Mouse (Mus musculus) heart, adult 2 months (tissue): ENCODE data around the gene Pla2g2c. TPM values are rescaled to one million over a fixed set of nuclear protein-coding genes. Genes with fewer than 3 reads are reported as not detected.
A peak's percentile ranks its signal among the peaks of the same experiment; 100 is the strongest.

ENCODE experiments used
- DNase-seq, 2 experiments: peaks; one replicate each; pipeline ENCODE4 v3.0.0; 2021
- H3K27ac ChIP-seq: fragments of 200-600 bp; 2 replicates; pipeline ENCODE4 v1.8.1; 2022
- H3K27me3 ChIP-seq: fragments of 200-500 bp; 2 replicates; pipeline ENCODE4 v1.6.1; 2012; ENCODE audit warnings: mild to moderate bottlenecking, low read length, inconsistent platforms, mixed read lengths; ENCODE audit not compliant: control insufficient read depth, insufficient read depth
- H3K36me3 ChIP-seq: fragments of 200-500 bp; 2 replicates; pipeline ENCODE4 v1.6.1; 2012; ENCODE audit warnings: low read length, inconsistent platforms; ENCODE audit not compliant: control insufficient read depth, insufficient read depth
- H3K4me1 ChIP-seq: fragments of 200-500 bp; 2 replicates; pipeline ENCODE4 v1.6.1; 2011; ENCODE audit warnings: low read length; ENCODE audit not compliant: control insufficient read depth, insufficient read depth
- H3K4me3 ChIP-seq: fragments of 200-600 bp; 2 replicates; pipeline ENCODE4 v1.8.1; 2022
- H3K79me2 ChIP-seq: fragments of 200-500 bp; replicated peaks from 2 replicates; pipeline ENCODE4 v1.6.1; 2012; ENCODE audit warnings: mild to moderate bottlenecking, inconsistent platforms, low read length, moderate library complexity, mixed read lengths; ENCODE audit not compliant: control insufficient read depth, insufficient read depth
- H3K9ac ChIP-seq: fragments of 200-500 bp; 2 replicates; pipeline ENCODE4 v1.6.1; 2012; ENCODE audit warnings: low read depth, mild to moderate bottlenecking, control low read depth, inconsistent platforms, low read length, mixed read lengths
- CTCF ChIP-seq: fragments of 200-600 bp; IDR thresholded peaks from 2 replicates; pipeline ENCODE4 v1.8.1; 2022; ENCODE audit warnings: antibody characterized with exemption, mild to moderate bottlenecking, moderate library complexity
- EP300 ChIP-seq: fragments of 200-500 bp; IDR thresholded peaks from 2 replicates; pipeline ENCODE4 v1.6.1; 2011; ENCODE audit warnings: low read depth, low read length, control low read depth; ENCODE audit not compliant: insufficient read depth
- POLR2A ChIP-seq: fragments of 200-500 bp; IDR thresholded peaks from 2 replicates; pipeline ENCODE4 v1.6.1; 2011; ENCODE audit warnings: mild to moderate bottlenecking, low read depth, low read length, control low read depth; ENCODE audit not compliant: insufficient read depth
- WGBS: fragments of 180-500 bp; shearing (Covaris S2); methylation state at CpG from one replicate; pipeline ENCODE4 v1.1.7; 2018; 5-methylcytosine and 5-hydroxymethylcytosine counted together
- intact Hi-C: fragments of 180-260 bp; cut with DNase I; formaldehyde crosslinking; loops from one replicate; pipeline ENCODE4 v1.15.1; 2025
- long read RNA-seq: library from polyadenylated mRNA; stranded (forward); transcript quantifications from one replicate; pipeline ENCODE4 v2.0.0, GENCODE M21; 2021
- polyA plus RNA-seq: library from polyadenylated mRNA; depleted of rRNA; stranded (reverse); fragments of >200 nt; gene quantifications from 2 replicates; pipeline ENCODE4 v1.2.3, GENCODE M21; 2012; rRNA removed
- total RNA-seq, 2 experiments: library from RNA; stranded (reverse); gene quantifications; 2 replicates each; pipeline ENCODE4 v1.2.3; 2021

Pla2g2c gene
- total RNA-seq, result under 1 TPM in 1 of 2 experiments, not detected in 1; 0.14 TPM
- polyA plus RNA-seq, result 0.76 and 0.98 TPM in 2 replicates
- long read RNA-seq, partial matches to known transcripts, result 0 of 1 reads
- long read RNA-seq, other reads (novel, unspliced or antisense), result 1 of 1 reads

DNA sequence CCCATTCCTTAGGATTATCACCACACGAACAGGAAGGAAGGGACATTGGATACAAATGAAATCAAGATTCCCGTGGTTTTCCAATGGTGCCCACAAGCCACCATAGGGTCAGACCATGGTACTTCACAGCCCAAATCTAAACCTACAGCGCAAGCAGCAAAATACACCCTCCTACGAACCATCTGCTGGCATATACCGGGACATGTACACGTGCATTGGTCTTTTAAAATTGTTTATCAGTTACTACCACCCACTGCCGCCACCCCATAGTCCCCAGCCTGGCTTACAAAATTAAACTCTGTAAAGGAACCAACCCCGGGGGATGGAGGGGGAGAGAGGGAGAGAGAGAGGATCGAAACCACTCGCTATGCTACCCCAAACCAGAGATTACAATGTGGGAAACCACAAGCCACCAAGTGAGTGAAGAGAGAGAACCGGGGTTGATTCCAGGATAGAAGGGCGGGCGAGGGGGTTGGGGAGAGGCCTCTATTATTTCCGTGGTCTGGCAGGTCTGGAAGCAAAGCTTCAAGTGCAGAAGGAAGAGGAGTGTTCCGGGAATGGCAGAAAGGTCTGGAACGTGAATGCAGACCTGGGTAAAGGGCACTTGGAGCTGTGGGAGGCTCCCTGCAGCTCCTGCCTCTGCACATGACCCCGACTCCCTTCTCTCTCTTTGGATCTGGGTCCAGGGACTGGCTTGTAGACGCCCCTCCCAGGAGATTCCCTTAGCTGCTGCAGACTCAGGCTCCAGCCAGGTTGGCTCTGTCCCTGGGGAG is at the start of gene Pla2g2c:
Gene Pla2g2c, plus strand, starts transcription at position 439 of the 773 bp plus-strand sequence.
- no peak for TF ChIP-seq CTCF
- no peak for TF ChIP-seq POLR2A
- TF ChIP-seq EP300, result no peak
- peak within 1 kb of the TSS; percentile 34 for H3K27ac ChIP-seq
- H3K36me3 ChIP-seq, result no peaks in the 10 kb centered on the region
- H3K4me1 ChIP-seq, result peaks cover 5% of the 10 kb centered on the region
- no peaks in the 10 kb centered on the region for H3K27me3 ChIP-seq
- H3K4me3 ChIP-seq, result no peak within 1 kb of the TSS
- intact Hi-C loops, result no loop called here
- no peaks in the 10 kb centered on the region for H3K79me2 ChIP-seq
- 30% methylated on average over 18 of the region's 18 CpGs for WGBS
- no peak for DNase-seq
- H3K9ac ChIP-seq, result no peak within 1 kb of the TSS

GRCm38 (mm10) chr4:138676480-138676879 is 48.1 kb upstream of the Pla2g2c start:
- intact Hi-C loops, result no loop called here
- Histone ChIP-seq H3K27ac (no peak overlapping the region), H3K27me3 (no peaks in the 10 kb centered on the region), H3K36me3 (no peaks in the 10 kb centered on the region), H3K79me2 (no peaks in the 10 kb centered on the region), H3K4me1 (no peaks in the 10 kb centered on the region), H3K4me3 (no peak overlapping the region), H3K9ac (no peak overlapping the region)
- no peak for DNase-seq
- no peak for TF ChIP-seq EP300
- no peak for TF ChIP-seq POLR2A
- TF ChIP-seq CTCF, result no peak
- WGBS, result 11% methylated on average over 16 of the region's 16 CpGs

DNA sequence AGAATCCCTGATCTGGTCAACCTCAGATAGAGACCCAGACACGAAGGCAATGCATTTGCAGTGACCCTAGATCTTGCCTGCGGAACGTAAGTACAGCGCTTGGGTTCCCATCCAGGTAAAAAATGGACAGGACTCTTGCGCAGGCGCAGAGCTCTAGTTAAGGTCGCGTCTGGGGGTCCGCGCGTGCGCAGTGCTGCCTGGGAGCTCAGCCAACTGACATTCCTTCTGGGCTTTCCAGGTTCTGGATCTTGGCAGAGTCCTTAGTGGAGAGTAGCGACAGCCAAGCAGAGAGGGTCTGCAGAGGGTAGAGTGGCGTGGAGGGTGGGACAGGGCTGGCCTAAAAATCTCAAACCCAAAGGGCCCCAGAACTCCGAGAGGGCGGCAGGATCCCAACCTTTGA is 47.0 kb upstream of the Pla2g2c start:
- intact Hi-C loops, result no loop called here
- no peak overlapping the region for H3K27ac ChIP-seq
- H3K79me2 ChIP-seq, result no peaks in the 10 kb centered on the region
- no peak for DNase-seq
- TF ChIP-seq CTCF (no peak), POLR2A (no peak), EP300 (no peak)
- H3K4me3 ChIP-seq, result no peak overlapping the region
- WGBS, result 18% methylated on average over 16 of the region's 16 CpGs
- no peaks in the 10 kb centered on the region for H3K36me3 ChIP-seq
- no peak overlapping the region for H3K9ac ChIP-seq
- H3K4me1 ChIP-seq, result no peaks in the 10 kb centered on the region
- no peaks in the 10 kb centered on the region for H3K27me3 ChIP-seq

- H3K4me1 ChIP-seq, result no peaks in the 10 kb centered on the region
- no peak for TF ChIP-seq CTCF
- intact Hi-C loops, result no loop called here
- no peak overlapping the region for H3K27ac ChIP-seq
- H3K4me3 ChIP-seq, result no peak overlapping the region
- no peaks in the 10 kb centered on the region for H3K36me3 ChIP-seq
- DNase-seq, result no peak
- 69% methylated on average over 4 of the region's 4 CpGs for WGBS
- H3K27me3 ChIP-seq, result no peaks in the 10 kb centered on the region
- no peak overlapping the region for H3K9ac ChIP-seq
- no peaks in the 10 kb centered on the region for H3K79me2 ChIP-seq
These were observed 44.5 kb upstream of the Pla2g2c start for GRCm38 (mm10) chr4:138680124-138680523.

- Histone ChIP-seq H3K4me3 (no peak overlapping the region), H3K79me2 (no peaks in the 10 kb centered on the region), H3K27me3 (no peaks in the 10 kb centered on the region), H3K9ac (no peak overlapping the region), H3K27ac (no peak overlapping the region), H3K36me3 (no peaks in the 10 kb centered on the region), H3K4me1 (no peaks in the 10 kb centered on the region)
- WGBS, result 40% methylated on average over 2 of the region's 2 CpGs
- intact Hi-C loops, result no loop called here
- DNase-seq, result no peak
- TF ChIP-seq POLR2A (no peak), CTCF (no peak), EP300 (no peak)
These were observed 41.8 kb upstream of the Pla2g2c start for GRCm38 (mm10) chr4:138682760-138683159.

- WGBS, result 75% methylated on average over 6 of the region's 6 CpGs
- Histone ChIP-seq H3K36me3 (no peaks in the 10 kb centered on the region), H3K9ac (no peak overlapping the region), H3K4me3 (no peak overlapping the region), H3K27ac (no peak overlapping the region), H3K79me2 (no peaks in the 10 kb centered on the region), H3K4me1 (no peaks in the 10 kb centered on the region), H3K27me3 (peaks cover 2% of the 10 kb centered on the region; the same call in 1 of the 2 replicates)
- TF ChIP-seq EP300 (no peak), CTCF (no peak), POLR2A (no peak)
- intact Hi-C loops, result no loop called here
- no peak for DNase-seq
These were observed 38.8 kb upstream of the Pla2g2c start for GRCm38 (mm10) chr4:138685813-138686212.
